Mouse (Mus musculus): Measurements from ENCODE around the gene Lrrc3c. TPM values are rescaled to one million over a fixed set of nuclear protein-coding genes. Genes with fewer than 3 reads are reported as not detected.

Gene Lrrc3c
- total RNA-seq, 1 experiment from 2014 or later, result not detected

DNA sequence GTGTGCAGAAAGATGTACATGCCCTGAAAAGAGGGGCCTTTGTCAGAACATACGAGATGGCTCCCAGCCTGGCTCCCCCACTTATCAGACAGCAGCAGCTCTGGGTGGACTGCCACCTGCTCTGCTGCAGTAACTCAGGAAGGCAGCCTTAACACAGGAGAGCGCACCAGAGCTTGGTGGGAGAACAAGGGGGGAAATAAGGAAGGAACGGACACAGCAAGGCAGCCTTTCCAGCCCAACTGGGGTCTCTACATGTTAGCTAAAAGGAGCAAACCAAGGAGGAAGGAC is 14.9 kb upstream of the Lrrc3c start:
- no peak for ATAC-seq (replicated peaks in 1 of 2; ENCODE audit: insufficient read depth in 1 of 2, low FRiP score in 2 of 2, low TSS enrichment in 1 of 2, low read depth in 1 of 2, poor library complexity in 2 of 2, severe bottlenecking in 2 of 2)

DNA sequence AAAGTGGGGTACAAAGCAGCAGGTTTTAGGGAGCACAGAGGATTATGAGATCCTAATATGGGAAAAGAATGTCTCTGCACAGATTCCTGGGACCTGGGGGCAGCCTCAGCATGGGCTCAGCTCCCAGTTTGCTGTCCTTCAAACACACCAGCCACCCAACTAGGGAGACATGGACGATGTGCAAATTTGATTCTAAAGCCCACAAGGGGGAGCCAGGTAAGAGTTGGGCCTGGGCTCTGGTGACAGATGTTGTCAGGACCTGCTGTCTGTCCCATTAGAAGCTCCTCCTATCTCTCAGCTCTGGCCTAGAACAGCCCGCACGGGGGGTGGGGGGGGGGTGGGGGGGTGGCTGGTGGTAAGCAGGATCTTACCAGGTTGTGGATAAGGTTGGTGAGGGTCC is 14.5 kb upstream of the Lrrc3c start:
- ATAC-seq (replicated peaks in 1 of 2; ENCODE audit: insufficient read depth in 1 of 2, low FRiP score in 2 of 2, low TSS enrichment in 1 of 2, low read depth in 1 of 2, poor library complexity in 2 of 2, severe bottlenecking in 2 of 2), result no peak

DNA sequence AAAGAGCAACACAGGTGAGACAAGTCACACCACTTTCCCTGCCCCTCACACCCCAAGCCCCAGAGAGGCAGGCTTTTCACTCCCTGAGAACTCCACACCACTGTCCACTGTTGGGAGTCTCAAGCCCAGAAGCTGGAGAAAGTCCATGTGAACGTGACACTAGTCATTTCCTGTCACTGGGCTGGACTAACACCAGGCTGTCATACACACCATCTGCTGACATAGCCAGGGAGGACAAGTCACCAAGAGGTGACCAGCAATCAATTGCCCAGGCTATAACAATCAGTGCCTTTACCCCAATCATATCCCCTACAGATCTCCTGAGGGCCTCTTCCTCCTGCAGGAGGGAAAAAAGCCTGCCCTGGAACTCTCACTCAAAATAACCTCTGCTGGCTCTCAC is 13.9 kb upstream of the Lrrc3c start:
- ATAC-seq (replicated peaks in 1 of 2; ENCODE audit: insufficient read depth in 1 of 2, low FRiP score in 2 of 2, low TSS enrichment in 1 of 2, low read depth in 1 of 2, poor library complexity in 2 of 2, severe bottlenecking in 2 of 2), result no peak

DNA sequence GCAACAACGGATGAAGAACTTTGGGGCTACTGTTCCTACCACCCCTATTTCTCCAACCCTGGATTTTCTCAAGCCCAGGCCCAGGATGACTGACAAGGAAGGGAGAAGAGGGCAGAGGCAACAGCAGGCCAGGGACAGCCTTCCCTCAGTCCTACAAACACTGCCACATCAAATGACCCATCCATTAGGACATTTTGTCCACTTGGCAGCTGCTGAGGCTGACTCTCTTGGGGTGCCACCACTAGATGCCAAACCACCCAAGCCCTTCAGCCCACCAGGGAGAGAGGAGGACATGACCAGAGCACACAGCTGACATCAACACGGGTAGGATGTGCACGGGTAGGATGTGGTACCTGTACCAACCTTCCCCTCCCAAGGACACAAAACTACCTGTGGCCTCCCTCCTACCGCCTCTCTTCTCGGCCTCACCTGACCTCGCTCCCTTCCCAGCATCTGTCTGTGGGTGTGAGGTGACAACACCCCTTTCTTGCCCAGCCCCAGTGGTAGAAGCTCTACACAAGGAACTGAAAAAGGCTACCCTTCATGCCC is 13.4 kb upstream of the Lrrc3c start:
- ATAC-seq (replicated peaks in 1 of 2; ENCODE audit: insufficient read depth in 1 of 2, low FRiP score in 2 of 2, low TSS enrichment in 1 of 2, low read depth in 1 of 2, poor library complexity in 2 of 2, severe bottlenecking in 2 of 2), result no peak

DNA sequence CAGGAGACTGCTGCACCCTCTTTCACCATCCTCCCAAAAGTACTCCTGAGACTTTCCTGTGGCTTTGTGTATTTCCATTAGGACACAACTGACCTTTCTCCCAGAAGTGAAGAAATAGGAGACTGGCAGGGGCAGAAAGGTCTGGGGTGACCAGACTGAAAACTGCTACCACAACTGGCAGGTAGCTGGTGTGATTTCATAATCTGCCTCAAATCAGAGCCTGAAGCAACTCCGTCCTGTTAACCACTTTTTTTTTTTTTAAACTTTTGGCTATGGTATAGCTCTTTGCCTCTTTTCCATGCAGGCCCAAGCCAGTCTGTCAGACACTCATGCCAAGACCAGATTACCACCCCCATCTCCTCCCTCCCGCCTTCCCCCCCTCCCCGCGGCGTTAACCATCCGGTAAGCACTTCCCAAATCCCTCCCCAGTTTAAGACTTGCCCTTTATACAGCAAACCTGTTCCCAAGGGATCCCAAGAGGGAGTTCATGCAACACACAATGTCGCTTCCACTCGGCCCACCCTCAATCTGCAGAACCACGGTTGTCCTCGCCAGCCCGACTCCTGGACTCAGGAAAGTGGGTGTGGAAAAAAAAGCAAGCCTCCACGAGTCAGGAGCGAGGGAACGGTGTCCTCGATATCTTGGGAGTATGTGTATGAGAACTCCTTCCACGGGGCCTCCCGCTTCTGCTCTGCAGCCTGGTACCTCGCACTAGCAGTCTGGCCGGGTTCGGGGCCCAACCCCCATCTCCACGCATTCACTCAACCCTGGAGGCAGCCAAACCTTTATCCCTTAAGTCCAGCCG is 11.8 kb upstream of the Lrrc3c start:
- no peak for ATAC-seq (replicated peaks in 1 of 2; ENCODE audit: insufficient read depth in 1 of 2, low FRiP score in 2 of 2, low TSS enrichment in 1 of 2, low read depth in 1 of 2, poor library complexity in 2 of 2, severe bottlenecking in 2 of 2)

DNA sequence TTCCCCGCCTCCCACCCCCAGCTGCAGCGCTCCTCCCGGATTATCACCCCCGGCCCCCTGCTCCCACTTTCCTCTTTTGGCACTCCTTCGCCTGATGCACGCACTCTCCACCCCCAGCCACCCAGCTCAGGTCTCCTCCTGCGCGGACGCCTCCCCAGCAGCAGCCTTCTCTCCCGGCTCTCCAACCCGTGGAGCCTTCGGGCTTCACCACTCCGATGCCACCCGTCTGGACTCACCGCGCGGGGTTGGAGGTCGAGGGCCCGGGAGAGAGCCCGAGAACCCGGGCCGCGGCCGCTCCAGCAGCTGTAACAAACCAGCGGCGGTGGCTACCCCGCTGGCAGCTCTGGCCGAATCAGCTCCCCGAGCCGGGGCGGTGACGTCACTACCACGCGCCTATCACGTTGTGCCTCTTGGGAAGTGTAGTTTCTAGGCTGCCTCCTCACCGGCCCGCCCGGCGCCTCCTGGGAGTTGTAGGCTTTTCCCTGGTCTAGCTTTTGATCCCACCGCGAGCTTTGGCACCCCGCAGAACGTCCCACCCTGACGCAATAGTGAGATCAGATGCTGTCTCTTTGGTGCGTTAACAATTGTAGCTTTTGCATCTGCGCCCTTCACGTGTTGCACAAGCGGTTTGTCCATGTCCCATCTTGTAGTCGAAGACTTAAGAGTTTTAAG is 11.1 kb upstream of the Lrrc3c start, which contains the start of gene Ormdl3:
TSS of gene Ormdl3 (minus strand) at position 477 of the 672 bp plus-strand sequence.
- ATAC-seq (replicated peaks in 1 of 2; ENCODE audit: insufficient read depth in 1 of 2, low FRiP score in 2 of 2, low TSS enrichment in 1 of 2, low read depth in 1 of 2, poor library complexity in 2 of 2, severe bottlenecking in 2 of 2), result peak; percentile 75 to 87

DNA sequence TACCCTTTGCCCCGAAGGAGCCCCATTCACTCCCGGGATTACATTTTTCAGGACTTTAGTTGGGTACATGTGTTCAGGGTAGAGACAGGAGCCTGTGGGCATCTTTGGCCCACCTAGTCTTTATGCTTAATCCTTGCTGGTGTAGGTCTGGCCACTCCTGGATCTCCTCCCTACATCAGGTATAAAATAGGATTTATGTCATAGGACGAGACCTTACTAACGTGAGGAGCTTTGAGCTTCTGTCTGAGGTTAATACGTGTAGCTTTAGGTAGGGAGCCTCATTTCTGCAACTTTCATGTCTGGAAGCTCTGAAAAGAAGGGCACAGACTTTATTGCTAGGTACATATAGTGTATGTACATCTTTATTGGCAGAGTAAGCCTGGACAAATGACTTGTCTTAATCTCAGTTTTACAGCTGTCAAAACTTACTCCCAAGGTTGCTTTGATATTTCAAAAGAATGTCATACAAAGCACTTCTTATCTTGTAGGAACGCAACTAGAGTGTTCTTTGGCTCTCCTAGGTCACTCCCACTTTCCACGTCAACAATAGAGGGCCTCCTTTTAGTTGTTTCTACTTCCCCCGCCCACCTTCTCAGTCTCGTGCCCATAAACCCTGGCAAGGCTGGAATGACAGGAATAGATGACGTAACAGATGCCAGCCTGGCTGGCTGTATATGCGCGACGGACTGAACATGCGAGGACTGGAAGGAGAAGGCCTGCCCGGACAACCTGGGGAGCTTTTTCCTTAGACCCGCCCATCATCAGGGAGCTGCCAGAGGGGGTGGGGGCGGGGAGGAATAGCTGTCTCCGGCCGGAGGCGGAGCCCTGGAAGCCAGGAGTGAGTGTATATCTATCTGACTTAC is 10.2 kb upstream of the Lrrc3c start:
- peak; percentile 64 to 77 for ATAC-seq (replicated peaks in 1 of 2; ENCODE audit: insufficient read depth in 1 of 2, low FRiP score in 2 of 2, low TSS enrichment in 1 of 2, low read depth in 1 of 2, poor library complexity in 2 of 2, severe bottlenecking in 2 of 2)

DNA sequence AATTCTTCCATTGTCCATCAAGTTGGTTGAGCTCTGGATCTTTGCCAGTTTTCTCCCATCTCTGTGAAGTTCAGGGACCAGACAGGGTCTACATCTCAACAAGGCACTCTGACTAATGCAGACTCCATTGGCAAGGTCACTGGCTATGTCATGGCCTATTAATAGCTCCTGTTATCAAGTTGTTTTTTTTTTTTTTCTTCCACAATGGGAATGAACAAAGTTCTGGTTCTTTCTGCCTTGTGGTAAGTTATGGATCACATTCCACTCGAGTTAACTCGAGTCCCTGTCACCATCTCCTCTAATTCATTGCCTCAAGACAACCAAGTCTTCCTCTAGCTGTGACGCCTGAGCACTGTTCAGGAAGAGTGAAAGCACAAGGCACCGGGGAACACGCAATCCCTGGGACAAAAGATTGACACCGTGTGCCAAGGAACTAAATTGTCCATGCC is 9.2 kb upstream of the Lrrc3c start:
- no peak for ATAC-seq (replicated peaks in 1 of 2; ENCODE audit: insufficient read depth in 1 of 2, low FRiP score in 2 of 2, low TSS enrichment in 1 of 2, low read depth in 1 of 2, poor library complexity in 2 of 2, severe bottlenecking in 2 of 2)

DNA sequence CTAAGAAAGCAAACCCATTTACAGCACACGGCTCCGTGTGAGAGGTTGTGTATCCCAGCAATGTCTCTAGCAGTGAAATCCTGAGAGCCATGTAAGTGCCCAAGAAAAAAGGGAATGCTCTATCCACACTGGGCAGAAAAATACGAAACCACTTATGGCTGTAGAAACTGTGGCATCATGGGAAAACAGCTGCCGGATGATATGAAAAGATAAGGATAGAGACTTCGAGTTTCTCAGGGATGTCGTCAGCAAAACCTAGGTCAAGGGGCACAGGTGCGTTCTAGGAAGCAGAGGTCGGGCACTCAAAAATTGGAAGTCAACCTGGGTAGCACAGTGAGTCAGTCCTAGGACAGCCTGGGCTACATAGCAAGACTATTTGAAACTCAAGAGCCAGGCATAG is 8.8 kb upstream of the Lrrc3c start:
- no peak for ATAC-seq (replicated peaks in 1 of 2; ENCODE audit: insufficient read depth in 1 of 2, low FRiP score in 2 of 2, low TSS enrichment in 1 of 2, low read depth in 1 of 2, poor library complexity in 2 of 2, severe bottlenecking in 2 of 2)

DNA sequence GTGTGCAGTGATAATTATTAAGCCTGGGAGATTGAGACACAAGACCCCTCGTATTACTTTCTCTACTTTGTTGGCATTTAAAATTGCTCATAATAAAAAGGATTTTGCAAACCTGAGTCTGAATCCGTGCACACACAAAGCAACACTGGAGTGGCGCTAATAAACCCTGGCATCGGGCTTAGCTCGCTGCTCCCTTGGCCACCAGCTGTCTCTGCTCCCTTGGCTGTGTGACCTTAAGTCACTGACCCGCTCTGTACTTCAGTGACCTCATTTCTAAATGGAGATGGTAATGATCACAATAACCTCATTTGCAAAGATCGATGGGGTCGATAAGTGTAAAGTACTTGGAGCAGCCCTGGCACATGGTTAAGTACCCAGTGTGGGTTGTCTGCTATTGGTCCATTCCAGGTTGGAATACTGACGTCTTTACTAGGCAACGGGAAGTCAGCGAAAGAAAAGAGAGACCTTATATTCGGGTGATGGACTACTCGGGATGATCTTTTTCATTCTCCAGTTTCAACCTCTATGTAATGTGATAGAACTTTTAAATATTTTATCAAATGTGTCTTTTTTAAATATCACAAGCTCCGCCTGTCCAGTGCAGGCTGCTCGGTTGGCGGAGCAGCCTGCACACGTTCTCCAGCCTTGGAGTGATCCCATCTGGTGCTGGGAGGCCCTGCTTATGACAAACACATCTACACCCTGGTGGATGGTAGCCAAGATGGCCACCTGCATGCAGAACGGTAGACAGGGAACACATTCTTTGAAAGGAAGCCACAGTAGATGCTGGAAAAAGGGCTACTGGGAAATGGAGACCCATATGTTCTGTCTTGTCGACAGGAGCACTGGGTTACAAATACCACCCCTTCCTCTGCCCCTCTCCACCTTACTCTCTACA is 7.3 kb upstream of the Lrrc3c start:
- ATAC-seq (replicated peaks in 1 of 2; ENCODE audit: insufficient read depth in 1 of 2, low FRiP score in 2 of 2, low TSS enrichment in 1 of 2, low read depth in 1 of 2, poor library complexity in 2 of 2, severe bottlenecking in 2 of 2), result no peak

DNA sequence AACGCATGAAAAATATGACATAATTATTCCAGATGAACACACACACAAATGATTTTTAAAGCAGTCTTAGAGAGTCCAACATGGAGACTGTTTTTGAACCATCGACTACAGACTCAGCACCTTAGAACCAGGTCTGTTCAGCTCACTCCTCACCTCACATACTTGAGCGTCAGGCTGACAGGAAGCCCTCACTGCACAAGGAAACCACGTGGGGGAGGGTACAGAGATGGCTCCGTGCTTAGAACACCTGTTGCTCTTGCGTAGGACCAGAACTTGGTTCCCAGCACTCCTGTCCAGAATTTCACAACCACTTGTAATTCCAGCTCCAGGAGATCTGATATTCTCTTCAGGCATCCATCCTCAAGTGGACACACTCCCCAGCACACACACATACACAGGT is 3.1 kb upstream of the Lrrc3c start:
- ATAC-seq (replicated peaks in 1 of 2; ENCODE audit: insufficient read depth in 1 of 2, low FRiP score in 2 of 2, low TSS enrichment in 1 of 2, low read depth in 1 of 2, poor library complexity in 2 of 2, severe bottlenecking in 2 of 2), result no peak

DNA sequence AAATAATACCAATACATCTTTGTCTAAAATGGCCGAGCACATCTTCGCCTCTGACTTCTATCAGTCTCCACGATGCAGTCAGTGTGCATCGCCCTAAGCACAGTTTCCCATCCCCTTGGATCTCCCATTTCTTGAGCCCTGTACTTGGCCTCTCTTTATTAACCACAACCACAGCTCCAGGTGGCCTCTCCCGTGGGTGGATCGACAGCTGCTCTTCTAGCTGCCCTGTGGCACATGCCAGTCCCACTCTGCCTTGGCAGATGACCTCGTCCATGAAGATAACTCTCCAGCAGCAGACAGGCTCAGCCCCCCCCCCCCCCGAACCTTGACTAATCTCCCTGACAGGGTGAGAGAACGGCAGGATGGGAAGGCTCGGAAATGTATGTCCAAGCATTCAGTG is 2.6 kb upstream of the Lrrc3c start:
- no peak for ATAC-seq (replicated peaks in 1 of 2; ENCODE audit: insufficient read depth in 1 of 2, low FRiP score in 2 of 2, low TSS enrichment in 1 of 2, low read depth in 1 of 2, poor library complexity in 2 of 2, severe bottlenecking in 2 of 2)

DNA sequence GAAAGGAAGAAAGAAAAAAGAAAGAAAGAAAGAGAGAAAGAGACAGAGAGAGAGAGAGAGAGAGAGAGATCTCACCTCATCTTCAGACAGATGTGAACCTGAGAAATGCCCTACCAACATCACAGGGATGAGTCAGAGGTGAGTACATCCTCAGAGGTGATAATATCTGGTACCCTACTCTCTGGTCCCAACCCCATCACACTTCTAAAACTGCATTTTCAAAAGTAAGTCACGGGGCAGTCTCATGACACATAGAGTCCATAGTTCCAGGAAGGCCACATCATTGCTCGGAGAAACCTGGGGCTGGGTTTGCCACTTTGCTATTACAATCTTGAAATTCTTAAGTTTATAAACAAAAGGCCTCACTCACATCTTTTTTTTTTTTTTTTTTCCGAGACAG is 2.1 kb upstream of the Lrrc3c start:
- no peak for ATAC-seq (replicated peaks in 1 of 2; ENCODE audit: insufficient read depth in 1 of 2, low FRiP score in 2 of 2, low TSS enrichment in 1 of 2, low read depth in 1 of 2, poor library complexity in 2 of 2, severe bottlenecking in 2 of 2)

DNA sequence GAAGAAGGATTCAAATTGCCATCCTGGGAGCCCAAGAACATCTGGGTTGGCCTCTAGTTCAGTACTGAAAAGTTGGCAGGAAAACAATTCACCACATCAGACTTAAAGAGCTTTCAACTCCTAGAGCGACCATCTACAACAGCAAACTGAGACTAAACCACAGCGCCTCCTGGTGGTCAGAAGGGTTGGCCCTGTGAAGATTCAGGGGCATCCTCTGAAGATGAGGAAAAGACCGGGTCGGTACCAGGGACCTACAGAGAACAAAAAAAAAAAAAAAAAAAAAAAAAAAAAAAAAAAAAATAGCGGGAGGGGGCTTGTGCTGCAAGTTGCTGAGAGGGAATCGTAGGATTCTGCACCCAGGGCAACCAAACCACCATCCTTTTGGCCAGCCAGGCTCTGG is 728 bp upstream of the Lrrc3c start:
- peak; percentile 68 to 87 for ATAC-seq (replicated peaks in 1 of 2; ENCODE audit: insufficient read depth in 1 of 2, low FRiP score in 2 of 2, low TSS enrichment in 1 of 2, low read depth in 1 of 2, poor library complexity in 2 of 2, severe bottlenecking in 2 of 2)

DNA sequence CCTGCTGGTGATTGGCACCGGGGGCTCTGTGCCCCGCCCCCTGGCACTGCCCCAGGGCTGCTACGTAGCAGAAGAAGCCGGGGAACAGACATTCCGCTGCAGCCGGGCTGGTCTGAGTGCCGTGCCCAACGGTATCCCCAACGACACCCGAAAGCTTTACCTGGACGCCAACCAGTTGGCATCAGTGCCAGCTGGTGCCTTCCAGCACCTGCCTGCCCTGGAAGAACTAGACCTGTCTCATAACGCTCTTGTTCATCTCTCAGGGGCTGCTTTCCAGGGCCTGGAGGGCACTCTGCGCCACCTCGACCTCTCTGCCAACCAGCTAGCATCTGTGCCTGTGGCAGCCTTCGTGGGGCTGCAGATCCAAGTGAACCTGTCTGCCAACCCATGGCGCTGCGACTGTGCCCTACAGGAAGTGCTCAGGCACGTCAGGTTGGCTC is 780 bp downstream of the Lrrc3c start:
- ATAC-seq (replicated peaks in 1 of 2; ENCODE audit: insufficient read depth in 1 of 2, low FRiP score in 2 of 2, low TSS enrichment in 1 of 2, low read depth in 1 of 2, poor library complexity in 2 of 2, severe bottlenecking in 2 of 2), result no peak

DNA sequence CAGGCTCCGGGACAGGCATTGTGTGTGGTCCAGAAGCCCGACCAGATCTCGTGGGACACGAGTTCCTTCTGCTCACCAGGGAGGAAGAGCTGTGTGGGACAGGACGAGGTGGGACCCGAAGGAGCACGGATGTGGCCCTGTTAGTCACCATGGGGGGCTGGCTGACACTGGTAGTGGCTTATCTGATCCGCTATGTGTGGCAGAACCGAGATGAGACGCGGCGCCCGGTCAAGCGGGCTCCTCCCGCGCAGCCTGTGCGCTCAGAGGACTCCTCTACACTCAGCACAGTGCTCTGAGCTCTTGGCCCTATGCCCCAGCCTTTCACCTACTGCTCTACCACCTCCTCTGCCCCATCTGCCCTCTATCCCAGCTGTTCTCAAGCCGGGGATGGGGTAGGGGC is 1.2 kb downstream of the Lrrc3c start:
- 0 out of 4 replicates have a peak, but pooled peaks of 1 of the 2 experiments have one; percentile 8 for ATAC-seq (replicated peaks in 1 of 2; ENCODE audit: insufficient read depth in 1 of 2, low FRiP score in 2 of 2, low TSS enrichment in 1 of 2, low read depth in 1 of 2, poor library complexity in 2 of 2, severe bottlenecking in 2 of 2)

Measured in hematopoietic stem cell, adult 5-6 weeks (primary cell).